Mouse (Mus musculus) kidney, embryonic 15.5 days (tissue): ENCODE measurements around the gene Treml1. TPM values are rescaled to one million over a fixed set of nuclear protein-coding genes. Genes with fewer than 3 reads are reported as not detected.

ENCODE experiments used
- ATAC-seq: fragments of 200-750 bp; cut with Nextera tagmentation; replicated peaks from 2 replicates; pipeline ENCODE4 v1.8.0; 2017; ENCODE audit warnings: moderate TSS enrichment; ENCODE audit not compliant: low FRiP score
- H3K27ac ChIP-seq: fragments of 300-500 bp; sonication (generic); 2 replicates; pipeline ENCODE4 v1.5.1; 2015; ENCODE audit warnings: mild to moderate bottlenecking, inconsistent platforms
- H3K27me3 ChIP-seq: fragments of 300-500 bp; sonication (generic); 2 replicates; pipeline ENCODE4 v1.6.1; 2015; ENCODE audit warnings: inconsistent platforms
- H3K36me3 ChIP-seq: fragments of 300-500 bp; sonication (generic); 2 replicates; pipeline ENCODE4 v1.6.1; 2015; ENCODE audit warnings: inconsistent platforms
- H3K4me1 ChIP-seq: fragments of 300-500 bp; sonication (generic); 2 replicates; pipeline ENCODE4 v1.6.1; 2015; ENCODE audit warnings: inconsistent platforms
- H3K4me2 ChIP-seq: fragments of 300-500 bp; sonication (generic); 2 replicates; pipeline ENCODE4 v1.6.1; 2015; ENCODE audit warnings: moderate library complexity, mild to moderate bottlenecking, inconsistent platforms
- H3K4me3 ChIP-seq: fragments of 300-500 bp; sonication (generic); replicated peaks from 2 replicates; pipeline ENCODE4 v1.5.1; 2015; ENCODE audit warnings: mild to moderate bottlenecking, inconsistent platforms
- H3K9ac ChIP-seq: fragments of 300-500 bp; sonication (generic); 2 replicates; pipeline ENCODE4 v1.6.1; 2015; ENCODE audit warnings: mild to moderate bottlenecking, inconsistent platforms
- H3K9me3 ChIP-seq: fragments of 300-500 bp; sonication (generic); replicated peaks from 2 replicates; pipeline ENCODE4 v1.6.1; 2016; ENCODE audit warnings: inconsistent platforms
- WGBS: fragments of 180-500 bp; shearing (Covaris S2); methylation state at CpG from one replicate; pipeline ENCODE4 v1.1.7; 2015; ENCODE audit warnings: mixed read lengths; 5-methylcytosine and 5-hydroxymethylcytosine counted together
- polyA plus RNA-seq: library from polyadenylated mRNA; unstranded; fragments of >200 nt; fragmentation: Nextera tagmentation; extraction: Ambion mirVana; gene quantifications from 2 replicates; pipeline ENCODE4 v1.2.1, GENCODE M21; 2015

Treml1 gene
- polyA plus RNA-seq, 1 experiment from 2014 or later = 1.3 TPM

DNA sequence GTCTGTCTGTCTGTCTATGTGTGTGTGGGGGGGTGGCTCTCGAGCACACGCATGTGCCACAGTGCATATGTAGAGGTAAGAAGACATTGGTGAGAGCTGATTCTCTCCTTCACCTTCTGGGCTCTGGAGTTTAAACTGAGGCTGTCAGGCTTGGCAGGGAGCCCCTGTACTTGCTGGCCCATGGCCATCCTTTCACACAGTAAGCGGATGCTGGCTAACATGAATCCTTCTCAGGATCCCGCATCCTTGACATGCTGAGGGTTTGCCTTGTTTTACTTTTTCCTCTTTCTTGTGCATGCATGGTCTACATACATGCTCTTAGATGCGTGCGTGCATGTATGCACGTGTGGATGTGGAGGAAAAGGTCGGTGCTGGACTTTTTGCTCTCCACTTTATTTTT is 3.2 kb downstream of the Treml1 start:
- Histone ChIP-seq H3K27ac (no peak overlapping the region), H3K4me2 (no peak overlapping the region), H3K27me3 (no peaks in the 10 kb centered on the region), H3K36me3 (no peaks in the 10 kb centered on the region), H3K9ac (no peak overlapping the region), H3K4me3 (no peak overlapping the region), H3K9me3 (no peaks in the 10 kb centered on the region), H3K4me1 (no peaks in the 10 kb centered on the region)
- 77% methylated on average over 8 of the region's 8 CpGs for WGBS
- ATAC-seq = no peak

DNA sequence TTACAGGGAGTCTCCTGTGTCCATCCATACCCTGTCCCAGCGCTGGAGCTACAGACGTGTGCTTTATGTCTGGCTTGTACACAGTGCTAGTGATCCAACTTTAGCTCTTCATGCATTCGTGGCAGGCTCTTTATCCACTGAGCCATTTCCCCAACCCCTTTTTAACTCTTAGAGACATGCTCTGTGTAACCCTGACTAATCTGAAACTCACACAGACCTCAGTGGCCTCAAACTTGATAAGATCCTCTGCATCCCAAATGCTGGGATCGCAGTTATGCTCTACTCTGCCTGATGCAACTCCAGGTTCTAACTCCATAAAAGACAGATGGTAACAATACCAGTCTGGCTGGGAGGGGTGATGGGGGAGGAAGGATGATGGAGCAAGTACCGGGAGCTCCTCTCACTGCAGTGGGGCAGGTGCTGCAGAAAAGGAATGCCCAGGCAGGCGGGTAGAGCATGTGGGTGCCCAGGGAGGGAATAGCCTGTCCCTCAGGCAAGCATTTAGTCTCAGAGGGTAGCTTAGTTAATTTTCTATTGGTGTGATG is 3.8 kb downstream of the Treml1 start:
- no peak overlapping the region for H3K4me2 ChIP-seq
- 76% methylated on average over 6 of the region's 6 CpGs for WGBS
- H3K27ac ChIP-seq = no peak overlapping the region
- no peak for ATAC-seq
- no peaks in the 10 kb centered on the region for H3K27me3 ChIP-seq
- no peak overlapping the region for H3K4me3 ChIP-seq
- no peaks in the 10 kb centered on the region for H3K36me3 ChIP-seq
- no peak overlapping the region for H3K9ac ChIP-seq
- H3K9me3 ChIP-seq = no peaks in the 10 kb centered on the region
- no peaks in the 10 kb centered on the region for H3K4me1 ChIP-seq

DNA sequence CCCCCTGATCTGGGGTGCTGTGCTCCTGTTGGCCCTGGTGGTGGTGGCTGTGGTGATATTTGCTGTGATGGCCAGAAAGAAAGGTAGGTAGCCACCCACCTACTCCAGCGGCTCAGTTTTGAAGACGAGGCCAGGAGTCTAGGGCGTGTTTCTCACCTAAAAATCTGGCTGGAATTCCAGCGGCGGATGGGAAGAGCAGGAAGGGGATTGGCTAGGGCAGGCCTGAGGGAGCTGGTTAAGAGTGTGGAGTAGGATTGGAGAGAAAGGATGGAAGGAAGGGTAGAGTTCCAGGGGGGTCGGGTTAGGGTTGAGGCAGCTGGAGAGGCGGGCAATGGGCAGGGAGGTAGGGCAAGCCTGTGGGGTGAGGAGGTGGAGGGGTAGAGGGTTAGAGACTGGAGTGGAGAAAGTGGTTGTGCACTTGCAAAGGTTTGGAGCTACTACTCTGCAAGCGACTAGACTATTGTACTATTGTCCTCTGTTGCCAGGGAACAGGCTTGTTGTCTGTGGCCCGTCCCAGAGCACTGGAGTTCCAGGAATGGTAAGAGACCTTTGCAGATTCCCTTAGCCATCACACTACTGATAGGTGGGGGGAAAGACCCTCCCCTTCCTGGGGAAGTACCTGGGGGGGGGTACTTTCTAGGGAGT is 5.9 kb downstream of the Treml1 start:
- H3K9ac ChIP-seq = no peak overlapping the region
- WGBS = 83% methylated on average over 9 of the region's 9 CpGs
- H3K4me1 ChIP-seq = no peaks in the 10 kb centered on the region
- H3K27ac ChIP-seq = no peak overlapping the region
- H3K4me2 ChIP-seq = no peak overlapping the region
- no peak for ATAC-seq
- no peak overlapping the region for H3K4me3 ChIP-seq
- no peaks in the 10 kb centered on the region for H3K36me3 ChIP-seq
- H3K27me3 ChIP-seq = no peaks in the 10 kb centered on the region
- H3K9me3 ChIP-seq = no peaks in the 10 kb centered on the region

DNA sequence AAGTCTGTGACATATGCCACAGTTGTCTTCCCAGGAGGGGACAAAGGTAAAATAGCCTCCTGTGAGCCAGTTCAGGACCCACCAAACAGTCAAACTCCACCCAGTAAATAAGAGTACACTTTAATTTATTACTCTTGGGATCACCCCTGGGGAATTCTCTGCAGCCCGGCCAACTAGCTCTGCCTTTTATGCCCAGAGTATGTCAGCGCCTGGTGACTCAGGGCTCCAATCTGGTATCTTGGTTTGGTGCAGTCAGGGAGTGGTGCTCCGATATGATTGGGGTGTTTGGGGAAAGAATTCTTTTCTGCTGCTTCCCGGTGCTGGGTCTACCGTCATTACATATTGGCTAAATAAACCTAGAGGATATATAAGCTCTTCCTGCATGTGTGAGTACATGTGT is 7.1 kb downstream of the Treml1 start:
- Histone ChIP-seq H3K9ac (no peak overlapping the region), H3K4me1 (no peaks in the 10 kb centered on the region), H3K9me3 (no peaks in the 10 kb centered on the region), H3K4me2 (no peak overlapping the region), H3K27ac (no peak overlapping the region), H3K4me3 (no peak overlapping the region), H3K27me3 (no peaks in the 10 kb centered on the region), H3K36me3 (no peaks in the 10 kb centered on the region)
- 80% methylated on average over 5 of the region's 5 CpGs for WGBS
- ATAC-seq = no peak

DNA sequence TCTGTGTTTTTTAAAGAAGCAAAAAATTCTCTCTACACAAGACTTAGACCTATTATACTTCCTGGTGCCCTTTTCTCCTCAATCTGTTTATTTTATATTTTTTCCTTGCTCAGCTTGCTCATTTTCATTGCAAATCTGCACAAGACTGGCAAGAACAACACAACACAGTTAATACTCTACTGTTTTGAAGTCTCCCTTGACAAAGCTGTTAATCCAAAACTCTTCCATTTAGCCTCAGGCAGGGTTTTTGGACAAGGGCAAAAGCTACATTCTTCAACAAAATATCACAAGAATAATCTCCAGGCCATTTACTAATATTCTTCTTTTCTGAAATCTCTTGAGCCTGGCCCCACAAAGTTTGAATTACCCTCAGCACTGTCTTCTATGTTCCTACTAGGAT is 11.9 kb downstream of the Treml1 start:
- ATAC-seq = no peak
- H3K9me3 ChIP-seq = no peaks in the 10 kb centered on the region
- H3K4me1 ChIP-seq = no peaks in the 10 kb centered on the region
- H3K4me3 ChIP-seq = no peak overlapping the region
- no peak overlapping the region for H3K9ac ChIP-seq
- H3K4me2 ChIP-seq = no peak overlapping the region
- H3K36me3 ChIP-seq = no peaks in the 10 kb centered on the region
- no peak overlapping the region for H3K27ac ChIP-seq
- no peaks in the 10 kb centered on the region for H3K27me3 ChIP-seq

DNA sequence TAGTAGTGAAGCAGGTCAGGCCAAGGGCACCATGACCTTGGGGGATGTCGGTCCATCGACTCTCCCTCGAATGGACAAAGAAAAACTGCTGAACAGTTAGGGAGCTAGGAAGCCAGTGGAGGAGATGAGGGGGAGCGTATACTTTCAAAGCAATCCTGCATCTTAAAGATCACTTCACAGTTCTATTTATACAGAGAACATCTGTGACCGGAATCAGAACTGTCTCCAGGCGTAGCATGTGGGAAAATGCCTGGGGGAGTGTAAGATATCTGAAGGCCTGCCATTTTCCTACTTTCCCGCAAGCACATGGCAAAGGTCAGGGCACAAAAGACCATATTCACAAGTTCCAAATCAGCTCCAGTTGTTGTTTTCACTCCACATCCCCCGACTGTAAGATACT is 13.3 kb downstream of the Treml1 start:
- WGBS = 73% methylated on average over 8 of the region's 8 CpGs
- H3K27ac ChIP-seq = no peak overlapping the region

DNA sequence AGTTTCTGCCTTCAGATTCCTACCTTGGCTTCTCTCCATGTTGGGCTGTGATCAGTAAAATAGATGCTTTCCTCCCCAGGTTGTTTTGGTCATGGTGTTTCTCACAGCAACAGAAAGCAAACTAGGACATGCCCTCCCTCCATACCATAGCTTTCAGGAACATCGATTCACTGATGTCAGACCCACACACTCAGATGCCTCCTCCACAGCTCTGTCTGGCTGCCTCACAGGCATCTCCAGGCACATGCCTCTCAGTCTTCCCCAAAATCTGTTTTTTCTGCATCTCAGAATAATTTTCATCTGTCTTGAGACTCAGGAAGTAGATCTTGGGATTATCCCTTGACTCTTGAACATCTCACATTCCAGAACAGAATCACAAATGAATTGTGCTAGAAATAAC is 16.4 kb downstream of the Treml1 start:
- Histone ChIP-seq H3K4me1 (no peaks in the 10 kb centered on the region), H3K27ac (no peak overlapping the region), H3K9ac (no peak overlapping the region), H3K27me3 (no peaks in the 10 kb centered on the region), H3K4me3 (no peak overlapping the region), H3K36me3 (no peaks in the 10 kb centered on the region), H3K9me3 (no peaks in the 10 kb centered on the region), H3K4me2 (no peak overlapping the region)
- no peak for ATAC-seq
- WGBS = 80% methylated on average over 1 of the region's 1 CpGs

More for the DNA sequence above, 13.3 kb downstream of the Treml1 start:
- H3K4me3 ChIP-seq = no peak overlapping the region
- no peaks in the 10 kb centered on the region for H3K9me3 ChIP-seq
- H3K9ac ChIP-seq = no peak overlapping the region
- no peaks in the 10 kb centered on the region for H3K4me1 ChIP-seq
- H3K36me3 ChIP-seq = no peaks in the 10 kb centered on the region
- no peaks in the 10 kb centered on the region for H3K27me3 ChIP-seq
- no peak overlapping the region for H3K4me2 ChIP-seq
- no peak for ATAC-seq

DNA sequence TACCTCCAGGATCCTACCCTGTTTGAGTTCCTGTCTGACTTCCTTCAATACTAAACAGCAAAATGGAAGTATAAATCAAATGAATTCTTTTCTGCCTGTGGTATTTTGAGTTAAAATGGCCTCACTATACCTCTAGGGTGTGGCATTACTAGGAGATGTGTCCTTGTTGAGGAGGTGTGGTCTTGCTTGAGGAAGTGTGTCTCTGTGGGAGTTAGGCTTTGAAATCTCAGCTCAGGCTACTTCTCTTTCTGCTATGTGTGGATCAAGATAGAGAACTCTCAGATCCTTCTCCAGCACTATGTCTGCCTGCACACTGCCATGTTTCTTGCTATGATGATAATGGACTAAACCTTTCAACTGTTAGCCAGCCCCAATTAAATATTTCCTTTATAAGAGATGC is 19.3 kb downstream of the Treml1 start:
- H3K4me1 ChIP-seq = no peaks in the 10 kb centered on the region
- no peak overlapping the region for H3K27ac ChIP-seq
- no peak overlapping the region for H3K9ac ChIP-seq
- H3K27me3 ChIP-seq = no peaks in the 10 kb centered on the region
- no peaks in the 10 kb centered on the region for H3K9me3 ChIP-seq
- no peak for ATAC-seq
- H3K4me2 ChIP-seq = no peak overlapping the region
- H3K4me3 ChIP-seq = no peak overlapping the region
- H3K36me3 ChIP-seq = no peaks in the 10 kb centered on the region

DNA sequence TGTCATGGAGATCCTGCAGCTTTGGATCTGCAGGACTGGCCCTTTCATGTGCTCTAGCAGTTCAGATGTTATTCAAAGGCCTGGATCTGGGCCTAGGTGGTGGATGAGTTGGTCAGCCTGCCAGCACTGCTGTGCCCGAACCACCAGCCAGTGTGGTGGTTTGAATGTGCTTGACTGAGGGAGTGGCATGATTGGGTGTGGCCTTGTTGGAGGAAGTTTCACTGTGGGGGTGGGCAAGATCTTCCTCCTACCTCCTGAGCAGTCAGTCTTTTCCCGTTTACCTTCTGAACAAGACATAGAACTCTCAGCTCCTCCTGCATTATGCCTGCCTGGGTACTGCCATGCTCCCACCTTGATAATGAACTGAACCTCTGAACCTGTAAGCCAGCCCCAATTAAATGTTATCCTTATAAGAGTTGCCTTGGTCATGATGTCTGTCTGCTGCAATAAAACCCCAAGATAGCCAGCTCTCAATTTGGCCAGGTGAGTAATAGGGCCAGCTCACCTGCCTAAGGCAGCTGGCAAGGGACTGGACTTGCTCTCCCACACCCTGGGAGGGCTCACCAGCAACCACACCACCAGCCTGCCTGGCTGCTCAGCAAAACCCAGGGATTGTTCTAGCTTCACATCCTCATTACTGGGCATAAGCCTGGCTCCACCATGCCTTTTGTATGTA is 26.2 kb downstream of the Treml1 start:
- 79% methylated on average over 2 of the region's 2 CpGs for WGBS
- H3K36me3 ChIP-seq = peaks cover 54% of the 10 kb centered on the region
- ATAC-seq = no peak

DNA sequence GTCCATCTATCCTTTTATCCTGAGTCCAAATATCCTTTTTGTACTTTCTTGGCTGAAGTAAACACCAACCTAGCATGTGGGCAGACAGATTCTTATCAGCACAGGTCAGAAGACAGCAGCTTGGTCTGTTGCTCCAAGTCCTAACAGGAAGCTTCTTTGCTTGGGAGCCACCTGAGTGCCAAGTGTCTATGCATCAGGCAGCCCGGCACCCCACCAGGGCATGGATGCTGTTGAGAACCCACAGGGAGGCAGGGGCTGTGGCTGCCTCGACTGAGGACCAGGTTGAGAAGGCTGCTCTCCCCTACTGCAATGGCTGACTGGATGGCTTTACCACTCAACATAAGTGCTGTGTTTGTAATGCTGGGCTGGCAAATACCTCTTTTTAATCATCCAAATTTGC is 28.9 kb downstream of the Treml1 start:
- no peaks in the 10 kb centered on the region for H3K27me3 ChIP-seq
- no peak overlapping the region for H3K4me3 ChIP-seq
- H3K4me2 ChIP-seq = no peak overlapping the region
- H3K9me3 ChIP-seq = no peaks in the 10 kb centered on the region
- H3K27ac ChIP-seq = no peak overlapping the region
- ATAC-seq = no peak
- H3K4me1 ChIP-seq = no peaks in the 10 kb centered on the region
- no peak overlapping the region for H3K9ac ChIP-seq
- H3K36me3 ChIP-seq = peaks cover 81% of the 10 kb centered on the region
- 85% methylated on average over 2 of the region's 2 CpGs for WGBS

More for the DNA sequence above, 26.2 kb downstream of the Treml1 start:
- Histone ChIP-seq H3K4me1 (no peaks in the 10 kb centered on the region), H3K9me3 (no peaks in the 10 kb centered on the region), H3K27ac (no peak overlapping the region), H3K27me3 (no peaks in the 10 kb centered on the region), H3K4me3 (no peak overlapping the region), H3K4me2 (no peak overlapping the region), H3K9ac (no peak overlapping the region)

DNA sequence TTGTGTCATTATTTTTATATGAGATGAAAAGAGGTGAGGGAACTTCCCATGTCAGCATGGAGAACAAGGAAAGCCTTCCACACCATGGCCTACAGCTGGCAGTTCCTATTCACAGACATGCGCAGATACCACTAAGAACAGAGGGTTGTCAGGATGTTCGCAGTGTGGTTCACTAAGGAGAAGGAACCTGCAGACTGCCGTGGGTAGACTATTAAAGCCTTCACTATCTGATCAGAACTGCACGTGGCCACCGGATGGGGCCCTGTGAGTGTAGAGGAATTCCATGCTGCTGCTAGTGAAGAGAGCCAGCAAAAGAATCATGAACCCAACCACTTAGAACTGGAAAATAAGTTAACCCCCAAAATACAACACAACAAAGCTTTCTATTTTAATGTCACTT is 29.7 kb downstream of the Treml1 start:
- Histone ChIP-seq H3K4me2 (no peak overlapping the region), H3K9ac (no peak overlapping the region), H3K4me1 (no peaks in the 10 kb centered on the region), H3K27me3 (no peaks in the 10 kb centered on the region), H3K27ac (no peak overlapping the region), H3K4me3 (no peak overlapping the region), H3K9me3 (no peaks in the 10 kb centered on the region), H3K36me3 (peaks cover 89% of the 10 kb centered on the region)
- ATAC-seq = no peak
- 93% methylated on average over 5 of the region's 5 CpGs for WGBS

DNA sequence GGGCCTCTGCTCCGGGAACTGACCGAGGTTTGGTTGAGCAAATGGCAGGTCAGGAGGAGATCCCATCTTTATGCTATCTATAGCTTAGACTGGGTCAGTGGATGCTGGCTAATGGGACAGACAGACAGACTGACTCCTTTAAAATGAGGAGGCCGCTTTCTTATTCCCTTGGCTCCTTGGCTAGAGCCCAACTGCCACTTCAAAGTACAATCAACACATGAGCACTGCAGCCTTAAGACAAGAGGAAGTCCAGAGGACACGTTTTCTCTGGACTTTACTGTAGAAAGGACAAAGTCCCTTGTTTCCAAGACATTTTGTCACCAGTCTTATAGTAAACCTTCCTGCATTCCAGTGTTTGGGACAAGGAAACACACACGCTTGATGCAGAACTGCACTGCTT is 31.7 kb downstream of the Treml1 start:
- Histone ChIP-seq H3K27me3 (no peaks in the 10 kb centered on the region), H3K9ac (no peak overlapping the region), H3K27ac (no peak overlapping the region), H3K4me2 (no peak overlapping the region), H3K36me3 (peaks cover 100% of the 10 kb centered on the region), H3K4me1 (no peaks in the 10 kb centered on the region), H3K9me3 (no peaks in the 10 kb centered on the region), H3K4me3 (no peak overlapping the region)
- WGBS = 94% methylated on average over 5 of the region's 5 CpGs
- no peak for ATAC-seq

DNA sequence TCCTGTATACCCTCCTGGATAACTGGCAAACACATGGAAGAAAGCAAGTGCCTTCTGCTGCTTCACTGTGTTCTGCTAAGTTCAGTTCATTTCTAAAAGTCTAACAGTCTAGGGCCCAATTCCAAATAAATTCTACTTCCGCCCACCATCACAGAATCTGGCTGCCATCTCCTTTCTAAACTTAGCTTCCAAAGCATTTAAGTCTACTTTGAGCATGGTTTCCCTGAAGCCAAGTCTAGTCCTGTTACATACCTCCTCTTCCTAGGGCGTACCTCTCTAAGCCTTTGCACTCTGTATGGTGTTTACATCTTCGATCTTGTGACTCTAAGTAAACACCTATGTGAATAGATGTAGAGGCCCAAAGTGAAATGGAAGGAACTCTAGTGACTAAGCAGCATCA is 32.9 kb downstream of the Treml1 start:
- H3K4me3 ChIP-seq = no peak overlapping the region
- 96% methylated on average over 3 of the region's 3 CpGs for WGBS
- ATAC-seq = no peak

More for the DNA sequence above, 32.9 kb downstream of the Treml1 start:
- Histone ChIP-seq H3K4me2 (no peak overlapping the region), H3K4me1 (no peaks in the 10 kb centered on the region), H3K27ac (no peak overlapping the region), H3K9ac (no peak overlapping the region), H3K27me3 (no peaks in the 10 kb centered on the region), H3K9me3 (no peaks in the 10 kb centered on the region), H3K36me3 (peaks cover 99% of the 10 kb centered on the region)
